Mouse (Mus musculus): ENCODE measurements around the gene Vmn1r198.
"Not testable (repeated sequence)": the region's sequence is repeated elsewhere in the genome, so short reads cannot be mapped to it uniquely, and the experiment has no call there.

The Vmn1r198 gene

GRCm38 (mm10) chr13:22350064-22350463 is at the start of gene Vmn1r198:
Vmn1r198 (plus strand) TSS chr13:22350364.
- no peak for DNase-seq (ENCODE audit: low spot score)

GRCm38 (mm10) chr13:22308075-22308474 is 42.1 kb upstream of the Vmn1r198 start:
- not testable (repeated sequence) for DNase-seq (ENCODE audit: low spot score)

GRCm38 (mm10) chr13:22315361-22315760 is 34.8 kb upstream of the Vmn1r198 start:
- DNase-seq (ENCODE audit: low spot score) = no peak

GRCm38 (mm10) chr13:22317366-22317765 is 32.8 kb upstream of the Vmn1r198 start:
- no peak for DNase-seq (ENCODE audit: low spot score)

- DNase-seq (ENCODE audit: low spot score) = no peak
These were observed 30.1 kb upstream of the Vmn1r198 start for GRCm38 (mm10) chr13:22320091-22320490.

GRCm38 (mm10) chr13:22324289-22324688 is 25.9 kb upstream of the Vmn1r198 start, which contains the start of gene Vmn1r197:
Vmn1r197 (plus strand) TSS chr13:22324589.
- DNase-seq (ENCODE audit: low spot score) = no peak

GRCm38 (mm10) chr13:22333269-22333668 is 16.9 kb upstream of the Vmn1r198 start:
- DNase-seq (ENCODE audit: low spot score) = no peak

GRCm38 (mm10) chr13:22335565-22335964 is 14.6 kb upstream of the Vmn1r198 start:
- no peak for DNase-seq (ENCODE audit: low spot score)

- DNase-seq (ENCODE audit: low spot score) = no peak
These were observed 649 bp downstream of the Vmn1r198 start for GRCm38 (mm10) chr13:22350813-22351212.

- DNase-seq (ENCODE audit: low spot score) = no peak
These were observed 29.4 kb downstream of the Vmn1r198 start, which contains the start of gene Vmn1r199 for GRCm38 (mm10) chr13:22379518-22379917. Vmn1r199 (plus strand) TSS chr13:22379818.

GRCm38 (mm10) chr13:22381128-22381527 is 31.0 kb downstream of the Vmn1r198 start:
- DNase-seq (ENCODE audit: low spot score) = not testable (repeated sequence)

- no peak for DNase-seq (ENCODE audit: low spot score)
These were observed 33.2 kb downstream of the Vmn1r198 start for GRCm38 (mm10) chr13:22383401-22383800.

GRCm38 (mm10) chr13:22387050-22387449 is 36.9 kb downstream of the Vmn1r198 start:
- no peak for DNase-seq (ENCODE audit: low spot score)

GRCm38 (mm10) chr13:22390073-22390472 is 39.9 kb downstream of the Vmn1r198 start, which contains the start of gene Vmn1r200:
Vmn1r200 (plus strand) TSS chr13:22390373.
- no peak for DNase-seq (ENCODE audit: low spot score)

- no peak for DNase-seq (ENCODE audit: low spot score)
These were observed 52.8 kb downstream of the Vmn1r198 start for GRCm38 (mm10) chr13:22402978-22403377.
